Mouse (Mus musculus): ENCODE measurements around the gene Pcca.

DNA sequence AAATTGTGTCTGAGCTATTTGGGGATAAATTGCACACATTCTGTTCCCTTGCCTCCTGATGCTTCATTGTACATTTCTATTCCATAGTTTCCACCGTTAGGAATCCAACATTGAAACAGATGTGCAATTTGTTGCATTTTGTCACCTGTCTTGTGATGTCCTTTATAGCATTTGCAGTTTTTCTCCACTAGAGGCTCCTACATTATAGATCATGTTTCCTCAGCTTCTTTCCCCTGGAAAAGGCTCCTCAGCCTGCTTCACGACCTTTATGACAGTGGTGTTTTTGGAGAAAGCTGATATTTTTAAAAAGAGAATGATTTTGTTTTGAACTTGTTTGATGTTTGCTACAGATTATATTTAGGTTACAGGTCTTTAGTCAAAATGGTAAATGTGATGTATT is 25.1 kb upstream of the Pcca start:
- TF ChIP-seq GATA1 (IDR thresholded peaks at IDR 0.05; ENCODE audit: borderline replicate concordance, low read length) (no peak), FLI1 (IDR thresholded peaks at IDR 0.05; ENCODE audit: low read length) (no peak)
